Mouse (Mus musculus) gastrocnemius, adult 18-20 months (tissue): Measurements from ENCODE around the gene Gm49380. TPM values are rescaled to one million over a fixed set of nuclear protein-coding genes. Genes with fewer than 3 reads are reported as not detected.

ENCODE experiments used
- DNase-seq: peaks from one replicate; pipeline ENCODE4 v3.0.0; 2021; ENCODE audit warnings: low spot score
- total RNA-seq, 2 experiments: library from RNA; stranded (reverse); gene quantifications; 2 replicates each; pipeline ENCODE4 v1.2.3; 2021

The Gm49380 gene
- total RNA-seq, 2 experiments from 2014 or later = 0.43 to 1.9 TPM

- DNase-seq = no peak
Measured at GRCm38 (mm10) chr9:44022100-44022847, 91.0 kb downstream of the Gm49380 start.

- no peak for DNase-seq
Measured at GRCm38 (mm10) chr9:44020001-44020400, 93.3 kb downstream of the Gm49380 start.

- no peak for DNase-seq
Measured at GRCm38 (mm10) chr9:44017846-44018245, 95.5 kb downstream of the Gm49380 start.

Other genes with a start within 250 kb of the Gm49380 start
- gene Thy1, start 70.1 kb downstream of the Gm49380 start, total RNA-seq = 10 to 100 TPM in 1 of 2 experiments, 1 to 10 TPM in 1; 7.9 to 10.5 TPM
- 100 to 1,000 TPM; 125 to 221 TPM for gene Usp2, start 46.5 kb downstream of the Gm49380 start, total RNA-seq
- not detected for gene Mfrp, start 11.8 kb downstream of the Gm49380 start, total RNA-seq
- 1 to 10 TPM; 3.9 to 5.4 TPM for gene C1qtnf5, start 6.3 kb downstream of the Gm49380 start, total RNA-seq
- gene Rnf26, start within 50 bp of the Gm49380 start, total RNA-seq = 1 to 10 TPM; 1.5 to 3.0 TPM
- gene Mcam, start 21.0 kb upstream of the Gm49380 start, total RNA-seq = 10 to 100 TPM; 19.8 to 32.9 TPM
- 1 to 10 TPM; 7.1 to 7.5 TPM for gene Cbl, start 120.5 kb upstream of the Gm49380 start, total RNA-seq
- not detected for gene Ccdc153, start 127.2 kb upstream of the Gm49380 start, total RNA-seq
- 1 to 10 TPM; 1.1 to 1.4 TPM for gene Pdzd3, start 138.0 kb upstream of the Gm49380 start, total RNA-seq
- gene Nlrx1, start 155.1 kb upstream of the Gm49380 start, total RNA-seq = 10 to 100 TPM; 21.7 to 21.8 TPM
- gene Abcg4, start 175.1 kb upstream of the Gm49380 start, total RNA-seq = under 1 TPM; 0.32 to 0.59 TPM
- 1 to 10 TPM; 5.2 TPM for gene Hinfp, start 192.2 kb upstream of the Gm49380 start, total RNA-seq
- 10 to 100 TPM; 14.1 to 14.8 TPM for gene C2cd2l, start 206.8 kb upstream of the Gm49380 start, total RNA-seq
- gene Dpagt1, start 212.5 kb upstream of the Gm49380 start, total RNA-seq = 10 to 100 TPM; 13.2 to 13.4 TPM
- gene H2afx, start 221.2 kb upstream of the Gm49380 start, total RNA-seq = 10 to 100 TPM in 1 of 2 experiments, 1 to 10 TPM in 1; 7.8 to 10.4 TPM
- 10 to 100 TPM; 20.8 to 24.7 TPM for gene Hmbs, start 230.7 kb upstream of the Gm49380 start, total RNA-seq
- 10 to 100 TPM; 17.7 to 17.8 TPM for gene Vps11, start 248.2 kb upstream of the Gm49380 start, total RNA-seq